Mouse (Mus musculus): ENCODE data around the gene Fkbp2. TPM values are rescaled to one million over a fixed set of nuclear protein-coding genes. Genes with fewer than 3 reads are reported as not detected.

Gene Fkbp2
- total and polyA plus RNA-seq, 3 experiments = 17.6 to 87.0 (median 44.6) TPM

- no peak for TF ChIP-seq EP300 (IDR thresholded peaks at IDR 0.05; ENCODE audit: low read length)
- TF ChIP-seq E2F4 (IDR thresholded peaks at IDR 0.05; ENCODE audit: insufficient replicate concordance, low read depth, low read length) = no peak
- TF ChIP-seq MEF2A (IDR thresholded peaks at IDR 0.05; ENCODE audit: borderline replicate concordance, low read depth, low read length) = no peak
- TF ChIP-seq JUN (IDR thresholded peaks at IDR 0.05; ENCODE audit: insufficient read depth, low read depth, low read length) = no peak
Observed at GRCm38 (mm10) chr19:6937541-6938465, 42.5 kb downstream of the Fkbp2 start (continued).

GRCm38 (mm10) chr19:6936299-6936698 lies 44.0 kb downstream of the Fkbp2 start:
- Histone ChIP-seq H3K79me2 (replicated peaks; ENCODE audit: control insufficient read depth, extremely low read depth, insufficient read depth, poor library complexity, severe bottlenecking) (no peaks in the 10 kb centered on the region), H3K27ac (ENCODE audit: insufficient read depth, low read depth) (no peak overlapping the region), H3K4me2 (ENCODE audit: insufficient read depth, low read depth, poor library complexity, severe bottlenecking) (no peak overlapping the region), H3K9ac (ENCODE audit: insufficient read depth, low read depth) (no peak overlapping the region), H3K4me3 (replicated peaks in 1 of 3; ENCODE audit: low read depth in 2 of 3, low read length in 2 of 3, poor library complexity in 1 of 3) (no peak overlapping the region), H3K4me1 (ENCODE audit: control insufficient read depth in 1 of 2, insufficient read depth in 2 of 2) (peaks cover 7 to 12% of the 10 kb centered on the region in 2 experiments), H3K27me3 (replicated peaks) (no peaks in the 10 kb centered on the region), H3K36me3 (replicated peaks in 1 of 2; ENCODE audit: control insufficient read depth in 1 of 2, insufficient read depth in 1 of 2, low read length in 1 of 2) (peaks cover 0 to 11% of the 10 kb centered on the region in 2 experiments), H3K9me3 (replicated peaks; ENCODE audit: low read length) (no peaks in the 10 kb centered on the region)
- TF ChIP-seq RAD21 (IDR thresholded peaks at IDR 0.05; ENCODE audit: low read depth, low read length) = peak; percentile 43
- TF ChIP-seq CTCF (conservative IDR thresholded peaks at IDR 0.05 in 1 of 2, IDR thresholded peaks at IDR 0.05 in 1 of 2; ENCODE audit: low read depth in 2 of 2, low read length in 2 of 2) = peak in 1 of 2 experiments; percentile 56; a peak in 3 of 4 replicates
- no peak for TF ChIP-seq HCFC1 (IDR thresholded peaks at IDR 0.05; ENCODE audit: low read depth, low read length)
- peak; percentile 37 for DNase-seq (ENCODE audit: extremely low read depth)
- dilution Hi-C loops (cut with MboI; ENCODE audit: extremely low pct_ligation_motif_present, extremely low pct_unique_long_range_greater_than_20kb, low sequenced_read_pairs) (no loop called here), in situ Hi-C loops (cut with MboI; ENCODE audit: low pct_ligation_motif_present, low pct_unique_long_range_greater_than_20kb, low sequenced_read_pairs) (loop anchor here (5.0 kb wide), 1 partner anchor 86 kb away; no protein-coding TSS in a partner anchor)

GRCm38 (mm10) chr19:6934195-6934977 lies 45.9 kb downstream of the Fkbp2 start, which contains the start of gene Kcnk4:
Kcnk4 (minus strand) TSS chr19:6934515.
- no peak for DNase-seq (ENCODE audit: extremely low read depth)
- Histone ChIP-seq H3K79me2 (replicated peaks; ENCODE audit: control insufficient read depth, extremely low read depth, insufficient read depth, poor library complexity, severe bottlenecking) (no peaks in the 10 kb centered on the region), H3K9me3 (replicated peaks; ENCODE audit: low read length) (no peaks in the 10 kb centered on the region), H3K4me1 (ENCODE audit: control insufficient read depth in 1 of 2, insufficient read depth in 2 of 2) (peaks cover 0 to 4% of the 10 kb centered on the region in 2 experiments; a peak in 2 of 4 replicates), H3K4me3 (replicated peaks in 1 of 3; ENCODE audit: low read depth in 2 of 3, low read length in 2 of 3, poor library complexity in 1 of 3) (no peak within 1 kb of the TSS), H3K4me2 (ENCODE audit: insufficient read depth, low read depth, poor library complexity, severe bottlenecking) (no peak within 1 kb of the TSS), H3K27me3 (replicated peaks) (no peaks in the 10 kb centered on the region), H3K9ac (ENCODE audit: insufficient read depth, low read depth) (no peak within 1 kb of the TSS), H3K36me3 (replicated peaks in 1 of 2; ENCODE audit: control insufficient read depth in 1 of 2, insufficient read depth in 1 of 2, low read length in 1 of 2) (peaks cover 0 to 11% of the 10 kb centered on the region in 2 experiments), H3K27ac (ENCODE audit: insufficient read depth, low read depth) (no peak within 1 kb of the TSS)
- dilution Hi-C loops (cut with MboI; ENCODE audit: extremely low pct_ligation_motif_present, extremely low pct_unique_long_range_greater_than_20kb, low sequenced_read_pairs) = no loop called here
- TF ChIP-seq JUN (IDR thresholded peaks at IDR 0.05; ENCODE audit: insufficient read depth, low read depth, low read length) (no peak), TBP (conservative IDR thresholded peaks at IDR 0.05; ENCODE audit: low read depth, low read length) (no peak), PAX5 (IDR thresholded peaks at IDR 0.05; ENCODE audit: low read length) (no peak)
- in situ Hi-C loops (cut with MboI; ENCODE audit: low pct_ligation_motif_present, low pct_unique_long_range_greater_than_20kb, low sequenced_read_pairs) = no loop called here

All from CH12.LX (cell line).